11 mouse cellular contexts compared by ENCODE assay signal in genomic region chr10:67225528-67225927, GRCm38 (mm10). TPM values are rescaled to one million over a fixed set of nuclear protein-coding genes. Genes with fewer than 3 reads are reported as not detected.
DNase-seq lines count a peak whose midpoint lies in the region; ATAC-seq and TF ChIP-seq lines count a peak whose summit lies in the region.
"Had no signal": no experiment of that assay in that cellular context is flagged by ENCODE, and none has a peak within 500 bp of the region (broad histone marks: within the 10 kb centered on the region; RNA-seq: fewer than 3 reads in every experiment).

No protein-coding gene starts in this region.

- ATAC-seq in heart, embryonic 11.5 days (replicated peaks; ENCODE audit: insufficient number of reproducible peaks, low FRiP score, low TSS enrichment), result no peak
- no peak for ATAC-seq in embryonic facial prominence, embryonic 15.5 days (ENCODE audit: insufficient number of reproducible peaks, low FRiP score, low TSS enrichment, low read depth)

- peaks cover 14% of the 10 kb centered on the region for H3K4me1 ChIP-seq in heart, embryonic 11.5 days (ENCODE audit: control insufficient read depth, insufficient read depth, low read length)
- peaks cover 10% of the 10 kb centered on the region; the same call in 1 of the 2 replicates for H3K4me1 ChIP-seq in embryonic facial prominence, embryonic 15.5 days
- H3K4me1 ChIP-seq: embryonic facial prominence, embryonic 12.5 days had no signal

- no peak overlapping the region for H3K4me2 ChIP-seq in heart, embryonic 11.5 days
- H3K4me2 ChIP-seq in embryonic facial prominence, embryonic 15.5 days (replicated peaks), result no peak overlapping the region
- H3K4me2 ChIP-seq: embryonic facial prominence, embryonic 12.5 days; forebrain, embryonic 12.5 days; midbrain, embryonic 11.5 days had no signal

- H3K9me3 ChIP-seq in heart, embryonic 11.5 days (replicated peaks; ENCODE audit: control insufficient read depth, low read length), result no peaks in the 10 kb centered on the region
- H3K9me3 ChIP-seq in embryonic facial prominence, embryonic 15.5 days (replicated peaks), result no peaks in the 10 kb centered on the region
- H3K9me3 ChIP-seq: embryonic facial prominence, embryonic 12.5 days; forebrain, embryonic 12.5 days had no signal

- H3K4me3 ChIP-seq in heart, embryonic 11.5 days (ENCODE audit: low read depth, low read length), result no peak overlapping the region
- no peak overlapping the region for H3K4me3 ChIP-seq in layer of hippocampus, adult 2 months
- H3K4me3 ChIP-seq in embryonic facial prominence, embryonic 15.5 days (replicated peaks), result no peak overlapping the region
- H3K4me3 ChIP-seq: embryonic facial prominence, embryonic 12.5 days; forebrain, embryonic 12.5 days had no signal

- no peak for DNase-seq in heart, postnatal 25 days (ENCODE audit: low spot score)
- no peak for DNase-seq in layer of hippocampus, adult 2 months (ENCODE audit: low spot score in 2 of 2)
- no peak for DNase-seq in layer of hippocampus, adult 9-11 months
- peak; percentile 42 for DNase-seq in adipocyte (ENCODE audit: low spot score)
- DNase-seq in cerebellum, postnatal 36 days, result no peak
- no peak for DNase-seq in gastrocnemius, postnatal 36 days

- H3K36me3 ChIP-seq in heart, embryonic 11.5 days (ENCODE audit: control insufficient read depth, insufficient read depth, low read length), result peaks cover 12% of the 10 kb centered on the region
- H3K36me3 ChIP-seq in embryonic facial prominence, embryonic 15.5 days, result peaks cover 38% of the 10 kb centered on the region

- no peak for TF ChIP-seq CTCF in layer of hippocampus, adult 2 months (conservative IDR thresholded peaks at IDR 0.05)

- no peak overlapping the region for H3K9ac ChIP-seq in heart, embryonic 11.5 days (ENCODE audit: low read depth, low read length)
- no peak overlapping the region for H3K9ac ChIP-seq in embryonic facial prominence, embryonic 15.5 days
- H3K9ac ChIP-seq: embryonic facial prominence, embryonic 12.5 days; forebrain, embryonic 12.5 days had no signal

- H3K27me3 ChIP-seq in heart, embryonic 11.5 days (ENCODE audit: control insufficient read depth, insufficient read depth, low read length), result no peaks in the 10 kb centered on the region
- no peaks in the 10 kb centered on the region for H3K27me3 ChIP-seq in embryonic facial prominence, embryonic 15.5 days
- H3K27me3 ChIP-seq: embryonic facial prominence, embryonic 12.5 days; forebrain, embryonic 12.5 days had no signal

- peak overlapping the region; percentile 32; the same call in 1 of the 2 replicates for H3K27ac ChIP-seq in heart, embryonic 11.5 days (ENCODE audit: low read depth, low read length)
- peak overlapping the region; percentile 78 for H3K27ac ChIP-seq in layer of hippocampus, adult 2 months
- peak overlapping the region; percentile 18; the same call in 1 of the 2 replicates for H3K27ac ChIP-seq in embryonic facial prominence, embryonic 15.5 days (replicated peaks)
- H3K27ac ChIP-seq: forebrain, embryonic 12.5 days had no signal

- 82% methylated on average over 6 of the region's 6 CpGs for WGBS in heart, embryonic 11.5 days (ENCODE audit: insufficient replicate concordance)
- WGBS in embryonic facial prominence, embryonic 15.5 days, result 62% methylated on average over 6 of the region's 6 CpGs

- intact Hi-C loops in heart, postnatal 25 days (cut with DNase I), result loop anchor here (5.0 kb wide), 1 partner anchor 38 kb away; no protein-coding TSS in a partner anchor
- intact Hi-C loops in gastrocnemius, postnatal 36 days (cut with DNase I), result no loop called here

RNA-seq across cellular contexts. Expression of gene Nrbf2, which starts 59.6 kb away (rescaled TPM):
- polyA plus RNA-seq in heart, embryonic 11.5 days (2014; fragmentation: Nextera tagmentation; extraction: Ambion mirVana), result 35.7 and 36.1 TPM in 2 replicates
- total RNA-seq in heart, postnatal 25 days (2021), result 1 to 10 TPM; 6.9 to 8.6 TPM
- 10 to 100 TPM; 19.3 to 20.7 TPM for total RNA-seq in layer of hippocampus, adult 2 months (2021)
- polyA plus RNA-seq in embryonic facial prominence, embryonic 15.5 days (2015; fragmentation: Nextera tagmentation; extraction: Ambion mirVana), result 36.5 and 39.8 TPM in 2 replicates
- 10 to 100 TPM; 10.4 to 12.4 TPM for total RNA-seq in gastrocnemius, postnatal 36 days (2021)

Comparison
In these comparisons a context has a peak if more than half of its experiments do, and no peak if none do; other contexts are left out.
1. H3K27ac ChIP-seq: peak in every context shown above with its lines; median percentile 78 in layer of hippocampus, adult 2 months; 32 in heart, embryonic 11.5 days; 18 in embryonic facial prominence, embryonic 15.5 days.